Mouse (Mus musculus): ENCODE data around the gene 4930563M21Rik. TPM values are rescaled to one million over a fixed set of nuclear protein-coding genes. Genes with fewer than 3 reads are reported as not detected.
A peak's percentile ranks its signal among the peaks of the same experiment; 100 is the strongest.

The 4930563M21Rik gene
- polyA plus RNA-seq, 1 experiment from 2014 or later: not detected

DNA sequence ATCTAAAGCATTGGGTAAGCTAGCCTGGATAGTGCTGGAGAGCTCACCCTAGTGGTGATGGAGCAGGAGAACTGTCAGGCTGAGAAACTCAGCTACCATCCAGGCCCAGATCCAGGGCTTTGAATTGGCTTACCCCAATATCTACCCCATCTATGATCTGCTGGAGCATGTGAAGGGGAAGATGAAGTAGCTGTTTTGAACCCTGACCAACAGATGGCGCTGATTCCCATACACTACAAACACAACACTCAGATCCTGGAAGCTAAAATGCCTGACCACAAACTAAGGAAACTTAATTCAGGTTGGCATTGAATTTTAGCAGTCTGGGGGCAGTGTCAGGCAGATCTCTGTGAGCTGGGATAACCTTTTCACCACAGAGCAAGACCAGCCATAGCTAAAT, 63.5 kb downstream of the 4930563M21Rik start:
- Histone ChIP-seq H3K9ac (ENCODE audit: low read depth, low read length) (no peak overlapping the region), H3K9me3 (replicated peaks; ENCODE audit: control insufficient read depth, low read length, poor library complexity, severe bottlenecking) (no peaks in the 10 kb centered on the region), H3K27me3 (ENCODE audit: control insufficient read depth, insufficient read depth, low read depth, low read length) (no peaks in the 10 kb centered on the region), H3K4me1 (ENCODE audit: control insufficient read depth, insufficient read depth, low read length) (no peaks in the 10 kb centered on the region), H3K4me2 (ENCODE audit: low read length) (no peak overlapping the region), H3K4me3 (ENCODE audit: low read depth, low read length) (no peak overlapping the region), H3K27ac (ENCODE audit: low read length) (no peak overlapping the region), H3K36me3 (ENCODE audit: control insufficient read depth, insufficient read depth, low read length) (no peaks in the 10 kb centered on the region)
- no peak for ATAC-seq
- WGBS: 31% methylated on average over 1 of the region's 1 CpGs

DNA sequence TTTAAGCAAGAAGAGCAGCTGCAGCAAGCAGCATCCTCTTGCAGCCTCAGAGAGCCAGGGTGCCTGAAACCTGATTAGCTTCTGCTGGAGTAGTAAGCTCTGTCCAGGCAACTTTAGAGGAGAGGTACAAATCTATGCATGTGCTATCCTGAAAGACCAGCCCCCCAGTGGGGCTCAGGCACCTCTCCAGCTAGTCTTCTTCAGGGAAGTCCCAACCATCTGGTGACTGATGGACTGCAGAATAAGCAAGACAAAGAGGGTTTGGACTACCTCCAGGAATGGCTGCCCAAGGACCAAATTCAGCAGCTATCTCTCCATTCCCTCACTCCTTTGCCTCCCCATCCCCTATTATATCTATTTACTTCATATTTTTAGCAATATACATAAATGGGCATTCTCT, 69.0 kb downstream of the 4930563M21Rik start:
- no peak for ATAC-seq
- no peak overlapping the region for H3K4me2 ChIP-seq (ENCODE audit: low read length)

DNA sequence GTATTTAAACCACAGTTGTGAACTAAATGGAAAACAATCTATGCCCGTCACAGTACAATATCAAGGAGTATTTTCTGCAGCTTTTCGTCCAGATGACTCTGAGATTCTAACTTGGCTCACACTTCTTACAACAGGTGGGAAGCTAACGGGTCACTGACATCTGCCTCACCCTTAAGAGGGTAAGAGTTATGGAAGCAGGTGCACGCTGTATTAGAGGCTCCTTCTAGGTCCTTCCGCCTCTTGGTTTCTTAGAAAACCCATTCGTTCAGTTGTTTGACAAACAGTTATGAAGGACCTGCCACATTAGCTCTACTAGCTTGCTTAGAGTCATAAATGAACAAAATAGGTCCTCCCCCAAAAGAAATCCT, 71.7 kb downstream of the 4930563M21Rik start:
- Histone ChIP-seq H3K36me3 (ENCODE audit: control insufficient read depth, insufficient read depth, low read length) (no peaks in the 10 kb centered on the region), H3K9me3 (replicated peaks; ENCODE audit: control insufficient read depth, low read length, poor library complexity, severe bottlenecking) (no peaks in the 10 kb centered on the region), H3K4me3 (ENCODE audit: low read depth, low read length) (peak overlapping the region; percentile 65), H3K27me3 (ENCODE audit: control insufficient read depth, insufficient read depth, low read depth, low read length) (no peaks in the 10 kb centered on the region), H3K9ac (ENCODE audit: low read depth, low read length) (peak overlapping the region; percentile 84), H3K27ac (ENCODE audit: low read length) (no peak overlapping the region; the same call in 1 of the 2 replicates), H3K4me2 (ENCODE audit: low read length) (peak overlapping the region; percentile 55), H3K4me1 (ENCODE audit: control insufficient read depth, insufficient read depth, low read length) (peaks cover 18% of the 10 kb centered on the region)
- ATAC-seq: no peak
- WGBS: 55% methylated on average over 6 of the region's 6 CpGs

More for the DNA sequence above, 69.0 kb downstream of the 4930563M21Rik start:
- Histone ChIP-seq H3K9me3 (replicated peaks; ENCODE audit: control insufficient read depth, low read length, poor library complexity, severe bottlenecking) (no peaks in the 10 kb centered on the region), H3K4me1 (ENCODE audit: control insufficient read depth, insufficient read depth, low read length) (peaks cover 11% of the 10 kb centered on the region), H3K27me3 (ENCODE audit: control insufficient read depth, insufficient read depth, low read depth, low read length) (no peaks in the 10 kb centered on the region), H3K4me3 (ENCODE audit: low read depth, low read length) (no peak overlapping the region), H3K36me3 (ENCODE audit: control insufficient read depth, insufficient read depth, low read length) (no peaks in the 10 kb centered on the region), H3K27ac (ENCODE audit: low read length) (no peak overlapping the region), H3K9ac (ENCODE audit: low read depth, low read length) (no peak overlapping the region)

DNA sequence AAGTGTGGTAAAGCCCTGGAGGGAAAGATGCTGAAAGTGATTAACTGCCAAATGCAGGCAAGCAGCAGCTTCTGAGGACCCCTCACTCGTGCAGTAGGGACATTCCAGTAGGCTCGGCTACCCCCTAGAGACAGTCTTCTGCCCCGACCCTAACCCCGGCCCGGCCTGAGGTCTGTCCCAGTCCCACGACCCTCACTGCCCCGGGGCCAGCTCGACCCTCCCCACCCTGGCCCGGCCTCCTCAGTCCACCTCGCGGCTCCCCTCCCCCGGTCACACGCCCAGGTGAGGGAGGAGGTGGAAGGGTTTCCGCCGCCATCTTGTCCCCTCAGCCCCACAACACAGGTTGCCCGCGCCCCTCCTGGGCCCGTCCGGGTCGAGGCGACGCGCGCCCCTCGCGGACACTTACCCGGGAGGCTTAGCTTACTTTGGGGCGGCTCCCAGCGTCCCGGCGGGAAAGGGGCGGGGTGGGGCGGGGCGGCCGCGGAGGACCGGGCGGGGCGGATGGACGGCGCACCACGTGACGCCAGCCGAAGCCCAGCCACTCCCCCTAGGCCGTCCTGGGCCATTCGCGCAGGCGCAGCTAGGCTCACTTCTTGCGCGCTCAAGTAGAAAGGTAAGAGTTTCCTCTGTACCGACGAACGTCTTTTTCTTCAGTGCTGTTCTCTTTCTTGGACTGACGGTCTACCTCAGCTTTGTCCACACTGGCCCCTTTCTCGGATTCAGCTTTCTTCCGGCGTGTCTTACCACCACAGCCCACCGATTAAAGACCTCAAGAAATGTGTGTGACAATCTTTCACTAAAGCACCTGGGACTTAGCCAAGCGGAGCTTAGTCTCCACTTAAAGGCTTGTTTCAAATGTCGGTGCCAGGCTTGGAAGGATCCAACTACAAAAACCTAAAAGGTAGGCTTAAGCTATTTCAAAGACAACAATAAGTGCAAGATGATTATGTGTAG, 72.4 kb downstream of the 4930563M21Rik start, which contains the start of gene Scaper:
Gene Scaper, minus strand, starts transcription at position 456 of the 954 bp plus-strand sequence.
- Histone ChIP-seq H3K9me3 (replicated peaks; ENCODE audit: control insufficient read depth, low read length, poor library complexity, severe bottlenecking) (no peaks in the 10 kb centered on the region), H3K27ac (ENCODE audit: low read length) (peak within 1 kb of the TSS; percentile 90), H3K36me3 (ENCODE audit: control insufficient read depth, insufficient read depth, low read length) (no peaks in the 10 kb centered on the region), H3K9ac (ENCODE audit: low read depth, low read length) (peak within 1 kb of the TSS; percentile 84), H3K4me2 (ENCODE audit: low read length) (peak within 1 kb of the TSS; percentile 55), H3K4me1 (ENCODE audit: control insufficient read depth, insufficient read depth, low read length) (peaks cover 18% of the 10 kb centered on the region), H3K27me3 (ENCODE audit: control insufficient read depth, insufficient read depth, low read depth, low read length) (no peaks in the 10 kb centered on the region), H3K4me3 (ENCODE audit: low read depth, low read length) (peak within 1 kb of the TSS; percentile 65)
- under 1% methylated on average over 56 of the region's 60 CpGs for WGBS
- ATAC-seq: peak; percentile 98

DNA sequence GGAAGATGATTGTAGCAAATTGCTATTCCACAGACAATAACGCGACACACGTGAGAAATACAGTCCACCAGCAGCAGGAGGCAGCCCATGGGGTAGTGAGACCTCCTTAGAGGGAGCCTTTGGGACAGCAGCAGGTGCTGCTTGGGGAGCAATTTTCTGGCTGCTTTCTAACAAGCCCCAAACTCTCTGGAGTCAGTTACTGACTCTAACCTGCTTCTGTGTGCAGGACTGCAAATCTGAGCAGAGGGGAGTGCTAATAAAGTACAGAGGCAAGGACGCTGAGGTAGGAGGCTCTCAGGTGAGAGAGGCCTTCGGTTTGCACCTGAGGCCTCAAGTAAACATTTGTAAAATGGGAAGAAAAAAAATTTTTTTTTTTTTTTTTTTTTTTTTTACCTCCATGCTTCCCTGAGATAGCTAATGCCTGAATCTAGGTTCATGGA, 73.1 kb downstream of the 4930563M21Rik start:
- no peaks in the 10 kb centered on the region for H3K36me3 ChIP-seq (ENCODE audit: control insufficient read depth, insufficient read depth, low read length)
- H3K9ac ChIP-seq (ENCODE audit: low read depth, low read length): peak overlapping the region; percentile 84
- ATAC-seq: peak; percentile 16; the same call in 1 of the 2 replicates
- H3K4me1 ChIP-seq (ENCODE audit: control insufficient read depth, insufficient read depth, low read length): peaks cover 18% of the 10 kb centered on the region
- H3K9me3 ChIP-seq (replicated peaks; ENCODE audit: control insufficient read depth, low read length, poor library complexity, severe bottlenecking): no peaks in the 10 kb centered on the region
- whole genome bisulfite sequencing: 28% methylated on average over 5 of the region's 5 CpGs
- H3K4me2 ChIP-seq (ENCODE audit: low read length): peak overlapping the region; percentile 55
- no peaks in the 10 kb centered on the region for H3K27me3 ChIP-seq (ENCODE audit: control insufficient read depth, insufficient read depth, low read depth, low read length)
- peak overlapping the region; percentile 90 for H3K27ac ChIP-seq (ENCODE audit: low read length)
- H3K4me3 ChIP-seq (ENCODE audit: low read depth, low read length): peak overlapping the region; percentile 65

DNA sequence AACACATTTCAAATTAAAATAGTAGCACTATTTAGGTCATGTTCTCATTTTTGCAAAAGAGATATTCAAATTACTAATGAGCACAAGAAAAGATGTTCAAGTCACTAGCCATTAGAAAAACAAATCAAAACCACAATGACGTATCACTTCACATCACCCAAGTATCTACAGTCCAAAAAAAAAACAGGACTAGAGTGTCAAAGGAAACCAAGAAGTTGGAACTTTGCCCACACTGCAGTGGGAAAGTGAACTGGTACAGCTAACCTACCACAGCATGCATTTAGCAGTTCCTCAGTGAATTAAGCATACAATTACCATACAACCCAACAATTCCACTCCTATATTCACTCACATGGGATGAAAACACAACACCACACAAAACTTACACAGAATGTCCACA, 77.9 kb downstream of the 4930563M21Rik start:
- peaks cover 12% of the 10 kb centered on the region for H3K4me1 ChIP-seq (ENCODE audit: control insufficient read depth, insufficient read depth, low read length)
- no peak overlapping the region for H3K4me2 ChIP-seq (ENCODE audit: low read length)
- H3K27ac ChIP-seq (ENCODE audit: low read length): no peak overlapping the region
- H3K36me3 ChIP-seq (ENCODE audit: control insufficient read depth, insufficient read depth, low read length): no peaks in the 10 kb centered on the region
- no peaks in the 10 kb centered on the region for H3K27me3 ChIP-seq (ENCODE audit: control insufficient read depth, insufficient read depth, low read depth, low read length)
- no peak for ATAC-seq
- 84% methylated on average over 1 of the region's 1 CpGs for WGBS
- H3K4me3 ChIP-seq (ENCODE audit: low read depth, low read length): no peak overlapping the region
- no peak overlapping the region for H3K9ac ChIP-seq (ENCODE audit: low read depth, low read length)
- H3K9me3 ChIP-seq (replicated peaks; ENCODE audit: control insufficient read depth, low read length, poor library complexity, severe bottlenecking): no peaks in the 10 kb centered on the region

DNA sequence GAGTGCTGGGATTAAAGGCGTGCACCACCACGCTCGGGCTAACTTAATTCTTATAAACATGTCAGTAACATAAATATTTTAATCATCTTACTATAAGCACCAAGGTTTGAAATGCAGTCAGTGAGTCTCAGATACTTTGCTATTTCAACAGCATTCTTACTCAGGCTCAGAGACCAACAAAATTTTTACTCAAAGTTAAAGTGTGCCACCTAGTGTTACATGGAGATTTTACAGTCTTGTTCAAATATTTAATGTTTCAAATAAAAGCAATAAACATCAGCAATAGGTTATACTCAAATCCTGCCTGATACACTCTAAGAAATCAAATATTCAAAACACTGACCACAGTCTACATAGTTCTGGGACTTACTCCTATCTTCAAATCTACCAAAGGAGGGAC, 91.8 kb downstream of the 4930563M21Rik start:
- H3K9me3 ChIP-seq (replicated peaks; ENCODE audit: control insufficient read depth, low read length, poor library complexity, severe bottlenecking): no peaks in the 10 kb centered on the region
- no peak overlapping the region for H3K4me3 ChIP-seq (ENCODE audit: low read depth, low read length)
- WGBS: 79% methylated on average over 3 of the region's 3 CpGs
- H3K27me3 ChIP-seq (ENCODE audit: control insufficient read depth, insufficient read depth, low read depth, low read length): no peaks in the 10 kb centered on the region
- no peak overlapping the region for H3K27ac ChIP-seq (ENCODE audit: low read length)
- no peak overlapping the region for H3K9ac ChIP-seq (ENCODE audit: low read depth, low read length)
- no peaks in the 10 kb centered on the region for H3K36me3 ChIP-seq (ENCODE audit: control insufficient read depth, insufficient read depth, low read length)
- no peaks in the 10 kb centered on the region for H3K4me1 ChIP-seq (ENCODE audit: control insufficient read depth, insufficient read depth, low read length)
- H3K4me2 ChIP-seq (ENCODE audit: low read length): no peak overlapping the region
- no peak for ATAC-seq

DNA sequence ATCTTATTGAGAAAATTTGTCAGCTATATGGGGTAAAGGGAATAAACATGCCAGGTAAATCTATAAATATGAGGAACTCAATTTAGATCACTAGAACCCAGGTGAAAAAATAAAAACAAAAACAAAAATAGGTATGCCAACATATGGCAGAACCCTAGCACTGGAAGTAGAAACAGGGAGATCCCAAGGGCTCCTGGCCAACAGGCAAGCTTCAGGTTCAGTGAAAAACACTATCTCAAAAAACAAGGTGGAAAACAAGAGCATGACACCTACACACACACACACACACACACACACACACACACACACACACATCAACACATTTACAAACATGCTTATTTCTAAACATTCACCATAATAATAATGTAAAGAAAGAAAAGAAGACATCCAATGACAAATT, 93.6 kb downstream of the 4930563M21Rik start:
- H3K27ac ChIP-seq (ENCODE audit: low read length): no peak overlapping the region
- H3K27me3 ChIP-seq (ENCODE audit: control insufficient read depth, insufficient read depth, low read depth, low read length): no peaks in the 10 kb centered on the region
- H3K36me3 ChIP-seq (ENCODE audit: control insufficient read depth, insufficient read depth, low read length): 0 out of 2 replicates have a peak, but pooled peaks cover 2% of the 10 kb centered on the region
- no peaks in the 10 kb centered on the region for H3K4me1 ChIP-seq (ENCODE audit: control insufficient read depth, insufficient read depth, low read length)
- no peak overlapping the region for H3K4me2 ChIP-seq (ENCODE audit: low read length)
- no peak for ATAC-seq
- no peak overlapping the region for H3K4me3 ChIP-seq (ENCODE audit: low read depth, low read length)
- no peak overlapping the region for H3K9ac ChIP-seq (ENCODE audit: low read depth, low read length)
- H3K9me3 ChIP-seq (replicated peaks; ENCODE audit: control insufficient read depth, low read length, poor library complexity, severe bottlenecking): no peaks in the 10 kb centered on the region
